Mouse (Mus musculus): Measurements from ENCODE around the gene Sumf2. TPM values are rescaled to one million over a fixed set of nuclear protein-coding genes. Genes with fewer than 3 reads are reported as not detected.
"Not testable (repeated sequence)": the region's sequence is repeated elsewhere in the genome, so short reads cannot be mapped to it uniquely, and the experiment has no call there.

The Sumf2 gene
- polyA plus RNA-seq, 1 experiment = 16.8 TPM

GRCm38 (mm10) chr5:129871238-129871637 lies 24.5 kb downstream of the Sumf2 start:
- H3K4me1 ChIP-seq (ENCODE audit: control insufficient read depth, insufficient read depth, low read length) = no peaks in the 10 kb centered on the region
- no peak for TF ChIP-seq POLR2A (IDR thresholded peaks at IDR 0.05; ENCODE audit: extremely low read depth, insufficient read depth, low read length)
- TF ChIP-seq CTCF (IDR thresholded peaks at IDR 0.05; ENCODE audit: extremely low read depth, insufficient read depth, low read length) = no peak
- no peak overlapping the region for H3K4me3 ChIP-seq (ENCODE audit: insufficient read depth, low read length)
- no peak overlapping the region for H3K27ac ChIP-seq (ENCODE audit: insufficient read depth, low read length)

- peaks cover 2% of the 10 kb centered on the region; the same call in 1 of the 2 replicates for H3K4me1 ChIP-seq (ENCODE audit: control insufficient read depth, insufficient read depth, low read length)
- TF ChIP-seq CTCF (IDR thresholded peaks at IDR 0.05; ENCODE audit: extremely low read depth, insufficient read depth, low read length) = no peak
- no peak for TF ChIP-seq POLR2A (IDR thresholded peaks at IDR 0.05; ENCODE audit: extremely low read depth, insufficient read depth, low read length)
- H3K27ac ChIP-seq (ENCODE audit: insufficient read depth, low read length) = no peak overlapping the region
- no peak overlapping the region for H3K4me3 ChIP-seq (ENCODE audit: insufficient read depth, low read length)
Observed at GRCm38 (mm10) chr5:129873942-129874341, 27.2 kb downstream of the Sumf2 start.

GRCm38 (mm10) chr5:129875098-129875497 lies 28.3 kb downstream of the Sumf2 start:
- Histone ChIP-seq H3K27ac (ENCODE audit: insufficient read depth, low read length) (no peak overlapping the region), H3K4me3 (ENCODE audit: insufficient read depth, low read length) (no peak overlapping the region), H3K4me1 (ENCODE audit: control insufficient read depth, insufficient read depth, low read length) (peaks cover 2% of the 10 kb centered on the region; the same call in 1 of the 2 replicates)
- TF ChIP-seq POLR2A (IDR thresholded peaks at IDR 0.05; ENCODE audit: extremely low read depth, insufficient read depth, low read length) (no peak), CTCF (IDR thresholded peaks at IDR 0.05; ENCODE audit: extremely low read depth, insufficient read depth, low read length) (no peak)

GRCm38 (mm10) chr5:129877731-129878455 lies 31.1 kb downstream of the Sumf2 start:
- no peak for TF ChIP-seq CTCF (IDR thresholded peaks at IDR 0.05; ENCODE audit: extremely low read depth, insufficient read depth, low read length)
- TF ChIP-seq POLR2A (IDR thresholded peaks at IDR 0.05; ENCODE audit: extremely low read depth, insufficient read depth, low read length) = no peak
- H3K4me1 ChIP-seq (ENCODE audit: control insufficient read depth, insufficient read depth, low read length) = peaks cover 2% of the 10 kb centered on the region; the same call in 1 of the 2 replicates
- peak overlapping the region; percentile 16 for H3K27ac ChIP-seq (ENCODE audit: insufficient read depth, low read length)
- no peak overlapping the region for H3K4me3 ChIP-seq (ENCODE audit: insufficient read depth, low read length)

GRCm38 (mm10) chr5:129878946-129879345 lies 32.2 kb downstream of the Sumf2 start:
- H3K27ac ChIP-seq (ENCODE audit: insufficient read depth, low read length) = peak overlapping the region; percentile 16; the same call in 1 of the 2 replicates
- TF ChIP-seq CTCF (IDR thresholded peaks at IDR 0.05; ENCODE audit: extremely low read depth, insufficient read depth, low read length) (peak; percentile 32; the same call in 1 of the 2 replicates), POLR2A (IDR thresholded peaks at IDR 0.05; ENCODE audit: extremely low read depth, insufficient read depth, low read length) (no peak)
- peaks cover 2% of the 10 kb centered on the region; the same call in 1 of the 2 replicates for H3K4me1 ChIP-seq (ENCODE audit: control insufficient read depth, insufficient read depth, low read length)
- no peak overlapping the region for H3K4me3 ChIP-seq (ENCODE audit: insufficient read depth, low read length)

GRCm38 (mm10) chr5:129879888-129880287 lies 33.1 kb downstream of the Sumf2 start:
- no peak overlapping the region for H3K4me3 ChIP-seq (ENCODE audit: insufficient read depth, low read length)
- peaks cover 2% of the 10 kb centered on the region; the same call in 1 of the 2 replicates for H3K4me1 ChIP-seq (ENCODE audit: control insufficient read depth, insufficient read depth, low read length)
- TF ChIP-seq POLR2A (IDR thresholded peaks at IDR 0.05; ENCODE audit: extremely low read depth, insufficient read depth, low read length) = no peak
- TF ChIP-seq CTCF (IDR thresholded peaks at IDR 0.05; ENCODE audit: extremely low read depth, insufficient read depth, low read length) = no peak
- H3K27ac ChIP-seq (ENCODE audit: insufficient read depth, low read length) = no peak overlapping the region

- Histone ChIP-seq H3K4me3 (ENCODE audit: insufficient read depth, low read length) (peak overlapping the region; percentile 85), H3K27ac (ENCODE audit: insufficient read depth, low read length) (no peak overlapping the region), H3K4me1 (ENCODE audit: control insufficient read depth, insufficient read depth, low read length) (no peaks in the 10 kb centered on the region; the same call in 1 of the 2 replicates)
- TF ChIP-seq CTCF (IDR thresholded peaks at IDR 0.05; ENCODE audit: extremely low read depth, insufficient read depth, low read length) = no peak
- no peak for TF ChIP-seq POLR2A (IDR thresholded peaks at IDR 0.05; ENCODE audit: extremely low read depth, insufficient read depth, low read length)
Observed at GRCm38 (mm10) chr5:129886271-129886670, 39.5 kb downstream of the Sumf2 start.

- Histone ChIP-seq H3K4me1 (ENCODE audit: control insufficient read depth, insufficient read depth, low read length) (no peaks in the 10 kb centered on the region; the same call in 1 of the 2 replicates), H3K4me3 (ENCODE audit: insufficient read depth, low read length) (peak within 1 kb of the TSS; percentile 85), H3K27ac (ENCODE audit: insufficient read depth, low read length) (peak within 1 kb of the TSS; percentile 78)
- TF ChIP-seq POLR2A (IDR thresholded peaks at IDR 0.05; ENCODE audit: extremely low read depth, insufficient read depth, low read length) = peak; percentile 95
- no peak for TF ChIP-seq CTCF (IDR thresholded peaks at IDR 0.05; ENCODE audit: extremely low read depth, insufficient read depth, low read length)
Observed at GRCm38 (mm10) chr5:129886911-129887636, 40.3 kb downstream of the Sumf2 start, which contains the start of gene Chchd2. Chchd2 (minus strand) TSS chr5:129887470.

- not testable (repeated sequence) for H3K4me1 ChIP-seq (ENCODE audit: control insufficient read depth, insufficient read depth, low read length); H3K27ac ChIP-seq (ENCODE audit: insufficient read depth, low read length); H3K4me3 ChIP-seq (ENCODE audit: insufficient read depth, low read length)
Observed at GRCm38 (mm10) chr5:129890390-129890789, 43.6 kb downstream of the Sumf2 start.

Data from cortical plate, adult 2 months (tissue).